Comparison of ENCODE assay signal across 8 mouse cellular contexts in genomic region chr2:33640978-33641858, GRCm38 (mm10). TPM values are rescaled to one million over a fixed set of nuclear protein-coding genes. Genes with fewer than 3 reads are reported as not detected.
DNase-seq lines count a peak whose midpoint lies in the region; ATAC-seq and TF ChIP-seq lines count a peak whose summit lies in the region.

No protein-coding gene starts in this region.

- no peak for ATAC-seq in lung, embryonic 14.5 days (ENCODE audit: insufficient read depth)
- peak; percentile 52 for ATAC-seq in hindbrain, postnatal 0 days
- no peak for ATAC-seq in liver, embryonic 14.5 days (ENCODE audit: insufficient read depth)
- ATAC-seq in cerebellum, adult (ENCODE audit: insufficient number of reproducible peaks, low FRiP score, low TSS enrichment): no peak

- no peaks in the 10 kb centered on the region for H3K4me1 ChIP-seq in lung, embryonic 14.5 days (ENCODE audit: insufficient read depth)
- peaks cover 3% of the 10 kb centered on the region for H3K4me1 ChIP-seq in lung, adult 2 months (ENCODE audit: control insufficient read depth, insufficient read depth, low read length)
- no peaks in the 10 kb centered on the region for H3K4me1 ChIP-seq in hindbrain, postnatal 0 days (ENCODE audit: insufficient read depth, low read length)
- H3K4me1 ChIP-seq in liver, embryonic 14.5 days (replicated peaks; ENCODE audit: control insufficient read depth in 2 of 2, insufficient read depth in 2 of 2, low read length in 1 of 2): no peaks in the 10 kb centered on the region
- peaks cover 3% of the 10 kb centered on the region for H3K4me1 ChIP-seq in small intestine, adult 2 months (ENCODE audit: control insufficient read depth, insufficient read depth, insufficient read length, low read length)

- 2% methylated on average over 53 of the region's 56 CpGs for WGBS in lung, embryonic 14.5 days
- 3% methylated on average over 50 of the region's 56 CpGs for WGBS in lung, adult 2 months
- WGBS in hindbrain, postnatal 0 days: 1% methylated on average over 46 of the region's 56 CpGs
- 2% methylated on average over 53 of the region's 56 CpGs for WGBS in liver, embryonic 14.5 days (ENCODE audit: insufficient replicate concordance)
- 4% methylated on average over 50 of the region's 56 CpGs for WGBS in small intestine, adult 2 months

- TF ChIP-seq EP300 in liver, embryonic 14.5 days (IDR thresholded peaks at IDR 0.05; ENCODE audit: low read depth): no peak

- peaks cover 97% of the 10 kb centered on the region for H3K27me3 ChIP-seq in lung, embryonic 14.5 days (ENCODE audit: insufficient read depth, low read length)
- H3K27me3 ChIP-seq in hindbrain, postnatal 0 days (ENCODE audit: insufficient read depth, low read length): peaks cover 75% of the 10 kb centered on the region
- peaks cover 100% of the 10 kb centered on the region for H3K27me3 ChIP-seq in liver, embryonic 14.5 days (ENCODE audit: control insufficient read depth, insufficient read depth, low read length)
- H3K27me3 ChIP-seq in small intestine, adult 2 months (ENCODE audit: control insufficient read depth, insufficient read depth, low read length): peaks cover 97% of the 10 kb centered on the region

- H3K4me3 ChIP-seq in lung, embryonic 14.5 days (ENCODE audit: low read depth, low read length): peak overlapping the region; percentile 39
- no peak overlapping the region for H3K4me3 ChIP-seq in lung, adult 2 months (replicated peaks; ENCODE audit: extremely low read depth, low read depth, low read length)
- H3K4me3 ChIP-seq in hindbrain, postnatal 0 days (ENCODE audit: low read length): peak overlapping the region; percentile 35
- H3K4me3 ChIP-seq in liver, embryonic 14.5 days (ENCODE audit: insufficient read depth in 1 of 2, low read depth in 2 of 2, low read length in 2 of 2): peak overlapping the region in 1 of 2 experiments; percentile 29; a peak in 2 of 4 replicates
- peak overlapping the region; percentile 40 for H3K4me3 ChIP-seq in small intestine, adult 2 months (ENCODE audit: low read depth, low read length)

- no peaks in the 10 kb centered on the region for H3K9me3 ChIP-seq in lung, embryonic 14.5 days (ENCODE audit: low read depth, low read length)
- no peaks in the 10 kb centered on the region for H3K9me3 ChIP-seq in hindbrain, postnatal 0 days (ENCODE audit: low read length)
- no peaks in the 10 kb centered on the region for H3K9me3 ChIP-seq in liver, embryonic 14.5 days (ENCODE audit: control insufficient read depth, low read length)

- no peaks in the 10 kb centered on the region for H3K36me3 ChIP-seq in lung, embryonic 14.5 days (ENCODE audit: insufficient read depth)
- H3K36me3 ChIP-seq in hindbrain, postnatal 0 days (ENCODE audit: insufficient read depth, low read length): no peaks in the 10 kb centered on the region
- H3K36me3 ChIP-seq in liver, embryonic 14.5 days (replicated peaks; ENCODE audit: control insufficient read depth, insufficient read depth, low read depth): no peaks in the 10 kb centered on the region
- H3K36me3 ChIP-seq in small intestine, adult 2 months (ENCODE audit: control insufficient read depth, insufficient read depth, low read length): no peaks in the 10 kb centered on the region

- no peak overlapping the region for H3K9ac ChIP-seq in lung, embryonic 14.5 days
- no peak overlapping the region; the same call in 1 of the 2 replicates for H3K9ac ChIP-seq in hindbrain, postnatal 0 days (replicated peaks; ENCODE audit: low read length)
- no peak overlapping the region for H3K9ac ChIP-seq in liver, embryonic 14.5 days (replicated peaks)

- TF ChIP-seq CTCF in lung, embryonic 14.5 days (IDR thresholded peaks at IDR 0.05; ENCODE audit: low read depth): no peak
- no peak for TF ChIP-seq CTCF in lung, adult 2 months (IDR thresholded peaks at IDR 0.05; ENCODE audit: insufficient read depth, low read length)
- no peak for TF ChIP-seq CTCF in hindbrain, postnatal 0 days (IDR thresholded peaks at IDR 0.05; ENCODE audit: low read depth)
- TF ChIP-seq CTCF in liver, embryonic 14.5 days (IDR thresholded peaks at IDR 0.05; ENCODE audit: low read depth): no peak
- no peak for TF ChIP-seq CTCF in small intestine, adult 2 months (IDR thresholded peaks at IDR 0.05; ENCODE audit: extremely low read depth, insufficient read length, insufficient replicate concordance, low read depth, low read length)

- peak; percentile 74 for DNase-seq in lung, embryonic 14.5 days
- no peak for DNase-seq in lung, adult 2 months
- peak; percentile 90 for DNase-seq in forelimb bud, embryonic 11.5 days (ENCODE audit: low read depth, low spot score)
- DNase-seq in hindbrain, postnatal 0 days (ENCODE audit: low spot score): peak; percentile 62
- DNase-seq in liver, embryonic 14.5 days (ENCODE audit: low read depth in 3 of 3, low spot score in 3 of 3): no peak
- no peak for DNase-seq in cerebellum, postnatal 14 days

- H3K4me2 ChIP-seq in lung, embryonic 14.5 days: peak overlapping the region; percentile 71
- peak overlapping the region; percentile 47 for H3K4me2 ChIP-seq in hindbrain, postnatal 0 days (ENCODE audit: low read depth, low read length)
- peak overlapping the region; percentile 39 for H3K4me2 ChIP-seq in liver, embryonic 14.5 days (ENCODE audit: low read depth)

- no peak for TF ChIP-seq POLR2A in lung, adult 2 months (IDR thresholded peaks at IDR 0.05; ENCODE audit: borderline replicate concordance, extremely low read depth, low read depth, low read length)
- TF ChIP-seq POLR2A in small intestine, adult 2 months (IDR thresholded peaks at IDR 0.05; ENCODE audit: low read depth, low read length): no peak

- H3K27ac ChIP-seq in lung, embryonic 14.5 days (ENCODE audit: low read depth): no peak overlapping the region
- peak overlapping the region; percentile 48; the same call in 1 of the 2 replicates for H3K27ac ChIP-seq in hindbrain, postnatal 0 days
- H3K27ac ChIP-seq in liver, embryonic 14.5 days: no peak overlapping the region
- no peak overlapping the region for H3K27ac ChIP-seq in small intestine, adult 2 months (ENCODE audit: insufficient read depth, low read depth, low read length)

RNA-seq across cellular contexts. Expression of gene Lmx1b, which starts 0.9 kb away (rescaled TPM):
- polyA plus RNA-seq in lung, embryonic 14.5 days (2014; fragmentation: Nextera tagmentation; extraction: Ambion mirVana): 0.09 TPM in 1 of 2 replicates, not detected in the other
- 0.16 and 0.31 TPM in 2 replicates for polyA plus RNA-seq in lung, adult 2 months (2012; rRNA removed)
- total RNA-seq in hindbrain, postnatal 0 days (2014; rRNA removed): 17.3 and 21.1 TPM in 2 replicates
- 2.1 and 2.2 TPM in 2 replicates for polyA plus RNA-seq in hindbrain, postnatal 0 days (2015; fragmentation: Nextera tagmentation; extraction: Ambion mirVana)
- 0.01 and 0.06 TPM in 2 replicates for polyA plus RNA-seq in liver, embryonic 14.5 days (2012; rRNA removed)
- polyA plus RNA-seq in liver, embryonic 14.5 days (2014; fragmentation: Nextera tagmentation; extraction: Ambion mirVana): not detected in 2 replicates
- 0.10 and 0.13 TPM in 2 replicates for polyA plus RNA-seq in small intestine, adult 2 months (2012; rRNA removed)

Comparison
In these comparisons a context has a peak if more than half of its experiments do, and no peak if none do; other contexts are left out.
1. DNase-seq: peak in lung, embryonic 14.5 days (single experiment), forelimb bud, embryonic 11.5 days (single experiment) and hindbrain, postnatal 0 days (single experiment); none in lung, adult 2 months (single experiment), liver, embryonic 14.5 days (0 of 3) and cerebellum, postnatal 14 days (0 of 2).
2. Peak in every context shown above with its lines, with median percentiles within 50 percentile points of each other: H3K4me2 ChIP-seq.